Mouse (Mus musculus) adrenal gland, adult 2 months (tissue): ENCODE measurements around the gene Rpusd1. TPM values are rescaled to one million over a fixed set of nuclear protein-coding genes. Genes with fewer than 3 reads are reported as not detected.
"Not testable (repeated sequence)": the region's sequence is repeated elsewhere in the genome, so short reads cannot be mapped to it uniquely, and the experiment has no call there.

ENCODE experiments used
- DNase-seq: peaks from one replicate; pipeline ENCODE4 v3.0.0; 2021
- polyA plus RNA-seq: library from polyadenylated mRNA; depleted of rRNA; stranded (reverse); fragments of >200 nt; gene quantifications from 2 replicates; pipeline ENCODE4 v1.2.3, GENCODE M21; 2012
- total RNA-seq, 2 experiments: library from RNA; stranded (reverse); gene quantifications; 2 replicates each; pipeline ENCODE4 v1.2.3; 2021

The Rpusd1 gene
- total and polyA plus RNA-seq, 3 experiments = 10.3 to 100 (median 14.6) TPM

- no peak for DNase-seq
Measured at GRCm38 (mm10) chr17:25735745-25736144, 8.3 kb downstream of the Rpusd1 start, which contains the start of gene Mslnl. Mslnl (plus strand) TSS chr17:25736042.

GRCm38 (mm10) chr17:25738861-25739260, 11.4 kb downstream of the Rpusd1 start:
- no peak for DNase-seq

GRCm38 (mm10) chr17:25741471-25741870, 14.0 kb downstream of the Rpusd1 start:
- not testable (repeated sequence) for DNase-seq

- DNase-seq = peak; percentile 84
Measured at GRCm38 (mm10) chr17:25743831-25744230, 16.4 kb downstream of the Rpusd1 start.

- DNase-seq = peak; percentile 50
Measured at GRCm38 (mm10) chr17:25744311-25744710, 16.8 kb downstream of the Rpusd1 start.

GRCm38 (mm10) chr17:25748238-25748637, 20.8 kb downstream of the Rpusd1 start:
- peak; percentile 62 for DNase-seq

GRCm38 (mm10) chr17:25749314-25749713, 21.8 kb downstream of the Rpusd1 start:
- DNase-seq = no peak

GRCm38 (mm10) chr17:25751446-25751845, 24.0 kb downstream of the Rpusd1 start:
- peak; percentile 82 for DNase-seq

GRCm38 (mm10) chr17:25754241-25754640, 26.8 kb downstream of the Rpusd1 start, which contains the start of gene Msln:
Msln (minus strand) TSS chr17:25754378.
- DNase-seq = no peak

GRCm38 (mm10) chr17:25755086-25755485, 27.6 kb downstream of the Rpusd1 start:
- DNase-seq = no peak

- no peak for DNase-seq
Measured at GRCm38 (mm10) chr17:25755627-25756377, 28.3 kb downstream of the Rpusd1 start.

GRCm38 (mm10) chr17:25756378-25757242, 29.1 kb downstream of the Rpusd1 start:
- no peak for DNase-seq

GRCm38 (mm10) chr17:25757691-25758090, 30.2 kb downstream of the Rpusd1 start:
- no peak for DNase-seq

- DNase-seq = no peak
Measured at GRCm38 (mm10) chr17:25760148-25760547, 32.7 kb downstream of the Rpusd1 start.

- DNase-seq = no peak
Measured at GRCm38 (mm10) chr17:25761561-25761970, 34.1 kb downstream of the Rpusd1 start.

GRCm38 (mm10) chr17:25762591-25762990, 35.1 kb downstream of the Rpusd1 start:
- no peak for DNase-seq

- DNase-seq = no peak
Measured at GRCm38 (mm10) chr17:25765886-25766285, 38.4 kb downstream of the Rpusd1 start.

- no peak for DNase-seq
Measured at GRCm38 (mm10) chr17:25769331-25769730, 41.9 kb downstream of the Rpusd1 start.

- peak; percentile 97 for DNase-seq
Measured at GRCm38 (mm10) chr17:25773549-25774120, 46.2 kb downstream of the Rpusd1 start, which contains the start of gene Narfl. Narfl (plus strand) TSS chr17:25773776.

- DNase-seq = no peak
Measured at GRCm38 (mm10) chr17:25775318-25776062, 48.0 kb downstream of the Rpusd1 start.

- no peak for DNase-seq
Measured at GRCm38 (mm10) chr17:25777948-25778347, 50.5 kb downstream of the Rpusd1 start.
